Mouse (Mus musculus): Measurements from ENCODE around the gene Cyb5d1. TPM values are rescaled to one million over a fixed set of nuclear protein-coding genes. Genes with fewer than 3 reads are reported as not detected.
"Not testable (repeated sequence)": the region's sequence is repeated elsewhere in the genome, so short reads cannot be mapped to it uniquely, and the experiment has no call there.

Gene Cyb5d1
- 19.9 and 22.1 TPM in 2 replicates for polyA plus RNA-seq (2014; fragmentation: Nextera tagmentation; extraction: Ambion mirVana)

GRCm38 (mm10) chr11:69395235-69395633 lies at the start of gene Cyb5d1, which contains the start of gene Naa38:
Cyb5d1 (minus strand) TSS chr11:69395631.
Naa38 (plus strand) TSS chr11:69395487.
- Histone ChIP-seq H3K27ac (replicated peaks in 1 of 2; ENCODE audit: control insufficient read depth in 1 of 2, insufficient read depth in 1 of 2, low read depth in 2 of 2, low read length in 2 of 2) (peak within 1 kb of the TSS; percentile 95 to 97), H3K9ac (ENCODE audit: low read length) (peak within 1 kb of the TSS; percentile 83), H3K4me1 (ENCODE audit: control insufficient read depth in 2 of 2, insufficient read depth in 2 of 2, low read length in 2 of 2) (peaks cover 17 to 21% of the 10 kb centered on the region in 2 experiments), H3K36me3 (ENCODE audit: control insufficient read depth, insufficient read depth, low read length) (peaks cover 12% of the 10 kb centered on the region), H3K4me3 (ENCODE audit: control insufficient read depth in 1 of 2, insufficient read depth in 1 of 2, low read depth in 1 of 2, low read length in 2 of 2) (peak within 1 kb of the TSS; percentile 59 to 83), H3K4me2 (ENCODE audit: low read length) (peak within 1 kb of the TSS; percentile 83)
- not testable (repeated sequence) for H3K9me3 ChIP-seq (ENCODE audit: control insufficient read depth, low read length); H3K27me3 ChIP-seq (ENCODE audit: control insufficient read depth, insufficient read depth, low read length)
- under 1% methylated on average over 24 of the region's 24 CpGs for WGBS
- peak; percentile 59 for ATAC-seq (ENCODE audit: insufficient number of reproducible peaks, insufficient read depth, low FRiP score, low read depth)

GRCm38 (mm10) chr11:69443328-69443727 lies 47.9 kb upstream of the Cyb5d1 start:
- Histone ChIP-seq H3K9ac (ENCODE audit: low read length) (no peak overlapping the region), H3K36me3 (ENCODE audit: control insufficient read depth, insufficient read depth, low read length) (no peaks in the 10 kb centered on the region), H3K9me3 (ENCODE audit: control insufficient read depth, low read length) (0 out of 2 replicates have a peak, but pooled peaks cover 2% of the 10 kb centered on the region), H3K4me3 (ENCODE audit: control insufficient read depth in 1 of 2, insufficient read depth in 1 of 2, low read depth in 1 of 2, low read length in 2 of 2) (no peak overlapping the region), H3K27ac (replicated peaks in 1 of 2; ENCODE audit: control insufficient read depth in 1 of 2, insufficient read depth in 1 of 2, low read depth in 2 of 2, low read length in 2 of 2) (0 out of 4 replicates have a peak overlapping the region, but pooled peaks of 1 of the 2 experiments have one; percentile 19), H3K27me3 (ENCODE audit: control insufficient read depth, insufficient read depth, low read length) (no peaks in the 10 kb centered on the region), H3K4me2 (ENCODE audit: low read length) (no peak overlapping the region), H3K4me1 (ENCODE audit: control insufficient read depth in 2 of 2, insufficient read depth in 2 of 2, low read length in 2 of 2) (peaks cover 3 to 5% of the 10 kb centered on the region in 2 experiments; a peak in 2 of 4 replicates)
- no peak; the same call in 1 of the 2 replicates for ATAC-seq (ENCODE audit: insufficient number of reproducible peaks, insufficient read depth, low FRiP score, low read depth)
- 37% methylated on average over 5 of the region's 5 CpGs for WGBS

GRCm38 (mm10) chr11:69437291-69437690 lies 41.9 kb upstream of the Cyb5d1 start:
- H3K4me3 ChIP-seq (ENCODE audit: control insufficient read depth in 1 of 2, insufficient read depth in 1 of 2, low read depth in 1 of 2, low read length in 2 of 2) = no peak overlapping the region
- no peaks in the 10 kb centered on the region for H3K9me3 ChIP-seq (ENCODE audit: control insufficient read depth, low read length)
- WGBS = 29% methylated on average over 3 of the region's 3 CpGs
- peaks cover 4% of the 10 kb centered on the region; the same call in 1 of the 2 replicates for H3K27me3 ChIP-seq (ENCODE audit: control insufficient read depth, insufficient read depth, low read length)
- H3K9ac ChIP-seq (ENCODE audit: low read length) = no peak overlapping the region
- no peak for ATAC-seq (ENCODE audit: insufficient number of reproducible peaks, insufficient read depth, low FRiP score, low read depth)
- peaks cover under 1 to 3% of the 10 kb centered on the region in 2 experiments; a peak in 3 of 4 replicates for H3K4me1 ChIP-seq (ENCODE audit: control insufficient read depth in 2 of 2, insufficient read depth in 2 of 2, low read length in 2 of 2)
- H3K27ac ChIP-seq (replicated peaks in 1 of 2; ENCODE audit: control insufficient read depth in 1 of 2, insufficient read depth in 1 of 2, low read depth in 2 of 2, low read length in 2 of 2) = no peak overlapping the region
- H3K4me2 ChIP-seq (ENCODE audit: low read length) = no peak overlapping the region
- no peaks in the 10 kb centered on the region for H3K36me3 ChIP-seq (ENCODE audit: control insufficient read depth, insufficient read depth, low read length)

GRCm38 (mm10) chr11:69433189-69433588 lies 37.8 kb upstream of the Cyb5d1 start:
- 59% methylated on average over 6 of the region's 6 CpGs for WGBS
- ATAC-seq (ENCODE audit: insufficient number of reproducible peaks, insufficient read depth, low FRiP score, low read depth) = no peak
- Histone ChIP-seq H3K27ac (replicated peaks in 1 of 2; ENCODE audit: control insufficient read depth in 1 of 2, insufficient read depth in 1 of 2, low read depth in 2 of 2, low read length in 2 of 2) (no peak overlapping the region), H3K27me3 (ENCODE audit: control insufficient read depth, insufficient read depth, low read length) (peaks cover 4% of the 10 kb centered on the region; the same call in 1 of the 2 replicates), H3K9ac (ENCODE audit: low read length) (no peak overlapping the region), H3K4me1 (ENCODE audit: control insufficient read depth in 2 of 2, insufficient read depth in 2 of 2, low read length in 2 of 2) (peaks cover 4 to 12% of the 10 kb centered on the region in 2 experiments; a peak in 3 of 4 replicates), H3K36me3 (ENCODE audit: control insufficient read depth, insufficient read depth, low read length) (no peaks in the 10 kb centered on the region), H3K9me3 (ENCODE audit: control insufficient read depth, low read length) (no peaks in the 10 kb centered on the region), H3K4me2 (ENCODE audit: low read length) (no peak overlapping the region), H3K4me3 (ENCODE audit: control insufficient read depth in 1 of 2, insufficient read depth in 1 of 2, low read depth in 1 of 2, low read length in 2 of 2) (no peak overlapping the region)

- no peak overlapping the region for H3K27ac ChIP-seq (replicated peaks in 1 of 2; ENCODE audit: control insufficient read depth in 1 of 2, insufficient read depth in 1 of 2, low read depth in 2 of 2, low read length in 2 of 2)
- ATAC-seq (ENCODE audit: insufficient number of reproducible peaks, insufficient read depth, low FRiP score, low read depth) = no peak
- 72% methylated on average over 11 of the region's 11 CpGs for WGBS
- no peaks in the 10 kb centered on the region for H3K36me3 ChIP-seq (ENCODE audit: control insufficient read depth, insufficient read depth, low read length)
- H3K9me3 ChIP-seq (ENCODE audit: control insufficient read depth, low read length) = no peaks in the 10 kb centered on the region
- H3K27me3 ChIP-seq (ENCODE audit: control insufficient read depth, insufficient read depth, low read length) = peaks cover 4% of the 10 kb centered on the region; the same call in 1 of the 2 replicates
- peaks cover 4 to 12% of the 10 kb centered on the region in 2 experiments; a peak in 3 of 4 replicates for H3K4me1 ChIP-seq (ENCODE audit: control insufficient read depth in 2 of 2, insufficient read depth in 2 of 2, low read length in 2 of 2)
- H3K9ac ChIP-seq (ENCODE audit: low read length) = no peak overlapping the region
- H3K4me2 ChIP-seq (ENCODE audit: low read length) = no peak overlapping the region
- no peak overlapping the region for H3K4me3 ChIP-seq (ENCODE audit: control insufficient read depth in 1 of 2, insufficient read depth in 1 of 2, low read depth in 1 of 2, low read length in 2 of 2)
Observed at GRCm38 (mm10) chr11:69432640-69432982, 37.2 kb upstream of the Cyb5d1 start.

GRCm38 (mm10) chr11:69431829-69432639 lies 36.6 kb upstream of the Cyb5d1 start:
- WGBS = 34% methylated on average over 11 of the region's 11 CpGs
- Histone ChIP-seq H3K4me1 (ENCODE audit: control insufficient read depth in 2 of 2, insufficient read depth in 2 of 2, low read length in 2 of 2) (peaks cover 4 to 12% of the 10 kb centered on the region in 2 experiments; a peak in 3 of 4 replicates), H3K27me3 (ENCODE audit: control insufficient read depth, insufficient read depth, low read length) (peaks cover 4% of the 10 kb centered on the region; the same call in 1 of the 2 replicates), H3K27ac (replicated peaks in 1 of 2; ENCODE audit: control insufficient read depth in 1 of 2, insufficient read depth in 1 of 2, low read depth in 2 of 2, low read length in 2 of 2) (no peak overlapping the region), H3K4me2 (ENCODE audit: low read length) (no peak overlapping the region), H3K4me3 (ENCODE audit: control insufficient read depth in 1 of 2, insufficient read depth in 1 of 2, low read depth in 1 of 2, low read length in 2 of 2) (no peak overlapping the region), H3K9ac (ENCODE audit: low read length) (no peak overlapping the region), H3K36me3 (ENCODE audit: control insufficient read depth, insufficient read depth, low read length) (no peaks in the 10 kb centered on the region), H3K9me3 (ENCODE audit: control insufficient read depth, low read length) (no peaks in the 10 kb centered on the region)
- peak; percentile 51 for ATAC-seq (ENCODE audit: insufficient number of reproducible peaks, insufficient read depth, low FRiP score, low read depth)

- no peak for ATAC-seq (ENCODE audit: insufficient number of reproducible peaks, insufficient read depth, low FRiP score, low read depth)
- WGBS = 87% methylated on average over 15 of the region's 15 CpGs
Observed at GRCm38 (mm10) chr11:69430631-69431030, 35.2 kb upstream of the Cyb5d1 start.

More at GRCm38 (mm10) chr11:69430631-69431030, 35.2 kb upstream of the Cyb5d1 start:
- Histone ChIP-seq H3K4me2 (ENCODE audit: low read length) (no peak overlapping the region), H3K4me3 (ENCODE audit: control insufficient read depth in 1 of 2, insufficient read depth in 1 of 2, low read depth in 1 of 2, low read length in 2 of 2) (no peak overlapping the region), H3K9ac (ENCODE audit: low read length) (no peak overlapping the region), H3K4me1 (ENCODE audit: control insufficient read depth in 2 of 2, insufficient read depth in 2 of 2, low read length in 2 of 2) (peaks cover 4 to 12% of the 10 kb centered on the region in 2 experiments; a peak in 3 of 4 replicates), H3K27ac (replicated peaks in 1 of 2; ENCODE audit: control insufficient read depth in 1 of 2, insufficient read depth in 1 of 2, low read depth in 2 of 2, low read length in 2 of 2) (no peak overlapping the region), H3K9me3 (ENCODE audit: control insufficient read depth, low read length) (no peaks in the 10 kb centered on the region), H3K27me3 (ENCODE audit: control insufficient read depth, insufficient read depth, low read length) (no peaks in the 10 kb centered on the region), H3K36me3 (ENCODE audit: control insufficient read depth, insufficient read depth, low read length) (no peaks in the 10 kb centered on the region)

Data from heart, embryonic 14.5 days (tissue).